Mouse (Mus musculus) limb, embryonic 14.5 days (tissue): ENCODE measurements around the gene Parva. TPM values are rescaled to one million over a fixed set of nuclear protein-coding genes. Genes with fewer than 3 reads are reported as not detected.

Source experiments
- ATAC-seq: fragments of 200-750 bp; cut with Nextera tagmentation; 2 replicates; pipeline ENCODE4 v1.8.0; 2017; ENCODE audit warnings: low read depth, moderate number of reproducible peaks, moderate TSS enrichment; ENCODE audit not compliant: low FRiP score
- DNase-seq: peaks from one replicate; pipeline ENCODE4 v3.0.0-alpha.2; 2015; ENCODE audit warnings: low spot score
- H3K27ac ChIP-seq: fragments of 300-500 bp; sonication (generic); replicated peaks from 2 replicates; pipeline ENCODE4 v1.5.1; 2014; ENCODE audit warnings: low read depth, mild to moderate bottlenecking, low read length, moderate library complexity, mixed read lengths
- H3K27me3 ChIP-seq: fragments of 300-500 bp; sonication (generic); 2 replicates; pipeline ENCODE4 v1.6.1; 2014; ENCODE audit warnings: low read length, mixed read lengths; ENCODE audit not compliant: control insufficient read depth, insufficient read depth
- H3K36me3 ChIP-seq: fragments of 300-500 bp; sonication (generic); 2 replicates; pipeline ENCODE4 v1.6.1; 2014; ENCODE audit warnings: mild to moderate bottlenecking, low read length, moderate library complexity, mixed read lengths; ENCODE audit not compliant: control insufficient read depth, insufficient read depth
- H3K4me1 ChIP-seq: fragments of 300-500 bp; sonication (generic); 2 replicates; pipeline ENCODE4 v1.6.1; 2014; ENCODE audit warnings: antibody characterized with exemption, low read length, mixed read lengths; ENCODE audit not compliant: control insufficient read depth, insufficient read depth
- H3K4me2 ChIP-seq: fragments of 300-500 bp; sonication (generic); replicated peaks from 2 replicates; pipeline ENCODE4 v1.6.1; 2014; ENCODE audit warnings: low read depth, mild to moderate bottlenecking, low read length, moderate library complexity; ENCODE audit not compliant: severe bottlenecking
- H3K4me3 ChIP-seq: fragments of 300-500 bp; sonication (generic); replicated peaks from 2 replicates; pipeline ENCODE4 v1.5.1; 2014; ENCODE audit warnings: low read length
- H3K9ac ChIP-seq: fragments of 300-500 bp; sonication (generic); 2 replicates; pipeline ENCODE4 v1.6.1; 2014; ENCODE audit warnings: mild to moderate bottlenecking, low read depth, low read length, moderate library complexity; ENCODE audit not compliant: severe bottlenecking
- H3K9me3 ChIP-seq: fragments of 300-500 bp; sonication (generic); 2 replicates; pipeline ENCODE4 v1.6.1; 2016; ENCODE audit warnings: low read length; ENCODE audit not compliant: control insufficient read depth
- POLR2A ChIP-seq: fragments of 200-500 bp; IDR thresholded peaks from 2 replicates; pipeline ENCODE4 v1.8.0; 2012; ENCODE audit warnings: inconsistent platforms, mild to moderate bottlenecking, moderate library complexity, borderline replicate concordance; ENCODE audit not compliant: insufficient read depth, insufficient read length; ENCODE audit errors: extremely low read depth
- WGBS: fragments of 180-500 bp; shearing (Covaris S2); extraction: QIAGEN DNeasy Blood & Tissue Kit; methylation state at CpG from one replicate; pipeline ENCODE4 v1.1.7; 2014; 5-methylcytosine and 5-hydroxymethylcytosine counted together
- polyA plus RNA-seq, 2 experiments: library from polyadenylated mRNA; depleted of rRNA in 1 of 2; stranded (reverse) in 1 of 2; unstranded in 1 of 2; fragments of >200 nt; fragmentation: Nextera tagmentation in 1 of 2; extraction: Ambion mirVana in 1 of 2; gene quantifications; 2 replicates each; pipeline versions ENCODE4 v1.2.1 to v1.2.3; 2012 to 2014

Parva gene
- polyA plus RNA-seq, 2 experiments: 82.2 to 88.8 TPM

- no peak for ATAC-seq
- 89% methylated on average over 3 of the region's 3 CpGs for WGBS
- no peak for DNase-seq
- Histone ChIP-seq H3K9ac (no peak overlapping the region), H3K27me3 (no peaks in the 10 kb centered on the region), H3K4me2 (no peak overlapping the region), H3K36me3 (no peaks in the 10 kb centered on the region), H3K4me1 (peaks cover 2% of the 10 kb centered on the region; the same call in 1 of the 2 replicates), H3K9me3 (no peaks in the 10 kb centered on the region), H3K27ac (no peak overlapping the region), H3K4me3 (no peak overlapping the region)
- no peak for TF ChIP-seq POLR2A
Measured at GRCm38 (mm10) chr7:112614046-112614790, 186.9 kb downstream of the Parva start.

DNA sequence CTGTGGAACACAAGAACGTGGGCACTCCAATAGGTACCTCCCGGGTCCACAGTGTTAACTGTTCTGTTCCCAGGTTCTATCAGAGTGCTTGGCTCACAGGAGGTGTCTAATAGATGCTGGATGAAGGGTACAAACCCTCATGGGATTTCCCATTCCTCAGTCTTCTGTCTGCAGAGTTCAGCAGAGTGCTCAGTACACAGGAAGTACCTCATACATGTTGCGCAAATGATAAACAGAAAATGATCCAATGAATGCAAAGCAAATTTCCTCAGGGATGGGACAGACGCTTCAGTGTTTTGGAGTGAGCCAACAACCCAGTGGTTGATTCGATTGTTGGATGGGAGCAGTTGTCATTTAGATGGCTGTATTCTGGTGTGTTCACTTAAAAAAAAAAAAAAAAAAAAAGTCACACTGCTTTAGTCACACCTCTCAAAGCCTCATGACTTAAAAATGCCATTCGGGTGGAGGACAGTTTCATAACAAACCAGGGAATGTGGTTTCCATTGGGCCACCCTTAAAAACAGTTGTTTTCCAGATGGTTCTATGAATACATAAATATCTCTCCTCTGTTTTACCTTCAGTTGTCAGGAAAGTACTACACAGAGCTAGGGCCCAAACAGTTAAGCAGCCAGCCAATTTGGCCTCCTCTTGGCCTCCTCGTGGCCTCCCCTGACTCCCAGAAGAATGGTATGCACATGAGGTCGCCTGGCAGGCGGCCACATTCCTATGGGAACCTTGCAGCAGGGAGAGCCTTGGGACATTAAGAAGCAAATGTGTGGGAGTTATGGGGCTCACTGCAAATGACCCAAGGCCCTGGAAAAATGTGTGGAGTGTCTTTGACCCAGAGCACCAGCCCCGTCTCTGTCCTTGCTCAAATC lies 187.7 kb downstream of the Parva start:
- Histone ChIP-seq H3K4me1 (peaks cover 2% of the 10 kb centered on the region; the same call in 1 of the 2 replicates), H3K4me3 (no peak overlapping the region), H3K4me2 (no peak overlapping the region), H3K9ac (no peak overlapping the region), H3K27me3 (no peaks in the 10 kb centered on the region), H3K27ac (0 out of 2 replicates have a peak overlapping the region, but pooled peaks have one; percentile 2), H3K36me3 (no peaks in the 10 kb centered on the region), H3K9me3 (no peaks in the 10 kb centered on the region)
- WGBS: 55% methylated on average over 10 of the region's 10 CpGs
- peak; percentile 57 for ATAC-seq
- DNase-seq: peak; percentile 78
- no peak for TF ChIP-seq POLR2A

DNA sequence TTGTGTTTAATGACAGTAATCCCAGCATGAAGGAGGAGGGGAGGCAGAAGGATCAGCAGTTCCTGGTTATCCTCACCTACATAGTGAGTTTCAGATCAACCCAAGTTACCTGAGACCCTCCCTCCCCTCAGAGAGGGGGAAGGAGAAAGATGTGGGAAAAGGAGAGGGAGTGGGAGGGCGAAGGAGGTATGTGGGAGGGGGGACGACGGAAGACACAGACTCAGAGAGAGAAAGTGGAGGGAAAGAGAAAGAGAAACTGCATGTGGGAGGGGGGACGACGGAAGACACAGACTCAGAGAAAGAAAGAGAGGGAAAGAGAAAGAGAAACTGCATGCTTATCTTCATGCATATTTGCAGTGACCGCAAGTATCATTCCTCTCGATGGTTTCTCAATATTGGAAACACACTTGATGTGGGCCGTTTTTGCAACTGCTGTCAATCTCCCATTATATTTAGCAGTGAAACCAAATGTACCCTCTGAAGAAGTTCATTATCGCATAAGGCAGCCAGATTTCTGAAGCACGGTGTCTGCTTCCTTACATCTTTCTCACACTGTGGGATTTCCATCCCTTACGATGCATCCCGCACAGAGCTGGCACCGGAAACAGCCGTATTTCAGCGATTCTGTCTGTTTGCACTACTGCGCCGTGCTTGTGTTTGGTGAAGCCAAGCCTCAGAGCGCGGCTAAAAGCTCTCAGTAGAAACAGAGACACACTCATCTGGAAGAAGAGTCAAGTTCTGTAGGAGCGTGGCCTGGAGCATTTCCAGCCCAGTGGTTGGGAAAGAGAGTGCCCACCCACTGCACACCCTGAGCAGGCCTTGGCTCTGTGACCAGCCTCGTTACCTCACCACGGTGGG lies 193.2 kb downstream of the Parva start:
- 75% methylated on average over 22 of the region's 22 CpGs for WGBS
- DNase-seq (peak; percentile 24), ATAC-seq (no peak)
- 0 out of 2 replicates have a peak overlapping the region, but pooled peaks have one; percentile 19 for H3K27ac ChIP-seq
- H3K4me2 ChIP-seq: no peak overlapping the region
- TF ChIP-seq POLR2A: no peak
- H3K9ac ChIP-seq: no peak overlapping the region
- no peaks in the 10 kb centered on the region for H3K27me3 ChIP-seq
- H3K9me3 ChIP-seq: no peaks in the 10 kb centered on the region
- H3K36me3 ChIP-seq: no peaks in the 10 kb centered on the region
- no peak overlapping the region for H3K4me3 ChIP-seq
- H3K4me1 ChIP-seq: no peaks in the 10 kb centered on the region; the same call in 1 of the 2 replicates

DNA sequence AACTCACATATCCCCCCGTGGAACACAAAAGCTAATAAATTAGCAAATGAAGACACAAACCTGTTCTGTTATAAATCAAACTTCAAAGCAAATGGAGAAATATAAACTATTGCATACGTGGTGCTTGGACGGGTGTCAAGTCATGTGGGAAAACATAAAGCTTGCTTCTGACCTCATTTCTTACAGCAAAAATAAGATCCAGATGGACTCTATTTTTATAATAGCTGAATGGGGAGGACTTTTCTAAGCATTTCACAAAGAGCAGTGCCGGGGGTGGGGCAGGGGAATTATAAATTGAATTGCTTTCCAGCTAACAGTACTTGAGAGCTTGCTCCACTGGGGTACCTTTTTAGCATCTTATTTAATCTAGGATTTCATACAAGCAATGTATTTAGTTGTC lies 200.2 kb downstream of the Parva start:
- no peaks in the 10 kb centered on the region for H3K9me3 ChIP-seq
- ATAC-seq: peak; percentile 86
- no peak overlapping the region for H3K9ac ChIP-seq
- WGBS: 20% methylated on average over 4 of the region's 4 CpGs
- H3K27ac ChIP-seq: no peak overlapping the region
- no peak for TF ChIP-seq POLR2A
- H3K4me3 ChIP-seq: no peak overlapping the region
- H3K27me3 ChIP-seq: no peaks in the 10 kb centered on the region
- H3K4me1 ChIP-seq: peaks cover 8% of the 10 kb centered on the region
- peak; percentile 91 for DNase-seq
- H3K4me2 ChIP-seq: no peak overlapping the region
- no peaks in the 10 kb centered on the region for H3K36me3 ChIP-seq
